Mouse (Mus musculus): ENCODE measurements around the gene Pilrb1.

GRCm38 (mm10) chr5:137822126-137822525, 35.8 kb downstream of the Pilrb1 start:
- no peak for TF ChIP-seq CTCF (IDR thresholded peaks at IDR 0.05; ENCODE audit: low read depth)
- TF ChIP-seq EP300 (IDR thresholded peaks at IDR 0.05; ENCODE audit: low read depth): no peak
